Mouse (Mus musculus) heart, embryonic 12.5 days (tissue): ENCODE results near the gene Isl2. TPM values are rescaled to one million over a fixed set of nuclear protein-coding genes. Genes with fewer than 3 reads are reported as not detected.
A peak's percentile ranks its signal among the peaks of the same experiment; 100 is the strongest.

Experiments
- ATAC-seq: fragments of 200-750 bp; cut with Nextera tagmentation; 2 replicates; pipeline ENCODE4 v1.8.0; 2017; ENCODE audit warnings: moderate TSS enrichment, moderate library complexity; ENCODE audit not compliant: insufficient number of reproducible peaks, low FRiP score
- H3K27ac ChIP-seq: fragments of 300-500 bp; sonication (generic); 2 replicates; pipeline ENCODE4 v1.5.1; 2016; ENCODE audit warnings: mild to moderate bottlenecking, moderate library complexity; ENCODE audit not compliant: poor library complexity, severe bottlenecking
- H3K27me3 ChIP-seq: fragments of 300-500 bp; sonication (generic); replicated peaks from 2 replicates; pipeline ENCODE4 v1.6.1; 2016; ENCODE audit warnings: mild to moderate bottlenecking, moderate library complexity
- H3K36me3 ChIP-seq: fragments of 300-500 bp; sonication (generic); 2 replicates; pipeline ENCODE4 v1.6.1; 2016; ENCODE audit warnings: mild to moderate bottlenecking, moderate library complexity
- H3K4me1 ChIP-seq: fragments of 300-500 bp; sonication (generic); replicated peaks from 2 replicates; pipeline ENCODE4 v1.6.1; 2016; ENCODE audit warnings: mild to moderate bottlenecking
- H3K4me2 ChIP-seq: fragments of 300-500 bp; sonication (generic); 2 replicates; pipeline ENCODE4 v1.6.1; 2016; ENCODE audit warnings: mild to moderate bottlenecking, moderate library complexity
- H3K4me3 ChIP-seq: fragments of 300-500 bp; sonication (generic); 2 replicates; pipeline ENCODE4 v1.5.1; 2016; ENCODE audit warnings: mild to moderate bottlenecking
- H3K9ac ChIP-seq: fragments of 300-500 bp; sonication (generic); 2 replicates; pipeline ENCODE4 v1.6.1; 2016; ENCODE audit warnings: mild to moderate bottlenecking, moderate library complexity
- H3K9me3 ChIP-seq: fragments of 300-500 bp; sonication (generic); replicated peaks from 2 replicates; pipeline ENCODE4 v1.6.1; 2016; ENCODE audit warnings: mild to moderate bottlenecking, moderate library complexity
- WGBS: fragments of 180-500 bp; shearing (Covaris S2); methylation state at CpG from one replicate; pipeline ENCODE4 v1.1.7; 2016; 5-methylcytosine and 5-hydroxymethylcytosine counted together
- polyA plus RNA-seq: library from polyadenylated mRNA; unstranded; fragments of >200 nt; fragmentation: Nextera tagmentation; extraction: Ambion mirVana; gene quantifications from 2 replicates; pipeline ENCODE4 v1.2.1, GENCODE M21; 2016

Gene Isl2
- polyA plus RNA-seq, 1 experiment from 2014 or later = 0.59 TPM

GRCm38 (mm10) chr9:55548871-55549270, 10.4 kb downstream of the Isl2 start:
- H3K4me3 ChIP-seq = no peak overlapping the region
- no peak overlapping the region for H3K27ac ChIP-seq
- H3K9ac ChIP-seq = no peak overlapping the region
- WGBS = 32% methylated on average over 3 of the region's 3 CpGs
- no peaks in the 10 kb centered on the region; the same call in 1 of the 2 replicates for H3K9me3 ChIP-seq
- H3K4me1 ChIP-seq = peaks cover 26% of the 10 kb centered on the region
- H3K4me2 ChIP-seq = no peak overlapping the region
- H3K27me3 ChIP-seq = peaks cover 57% of the 10 kb centered on the region
- H3K36me3 ChIP-seq = no peaks in the 10 kb centered on the region
- ATAC-seq = no peak

- Histone ChIP-seq H3K27me3 (peaks cover 51% of the 10 kb centered on the region), H3K4me3 (peak overlapping the region; percentile 17), H3K27ac (no peak overlapping the region), H3K9me3 (no peaks in the 10 kb centered on the region; the same call in 1 of the 2 replicates), H3K36me3 (no peaks in the 10 kb centered on the region), H3K9ac (peak overlapping the region; percentile 24; the same call in 1 of the 2 replicates), H3K4me1 (peaks cover 21% of the 10 kb centered on the region), H3K4me2 (peak overlapping the region; percentile 59)
- ATAC-seq = no peak
- WGBS = 7% methylated on average over 16 of the region's 16 CpGs
Observed at GRCm38 (mm10) chr9:55549302-55549890, 10.9 kb downstream of the Isl2 start.

GRCm38 (mm10) chr9:55554986-55555385, 16.5 kb downstream of the Isl2 start:
- ATAC-seq = no peak
- WGBS = 8% methylated on average over 1 of the region's 1 CpGs
- Histone ChIP-seq H3K36me3 (no peaks in the 10 kb centered on the region), H3K27ac (no peak overlapping the region), H3K9ac (no peak overlapping the region), H3K9me3 (no peaks in the 10 kb centered on the region), H3K4me3 (no peak overlapping the region), H3K4me2 (no peak overlapping the region), H3K27me3 (0 out of 2 replicates have a peak, but pooled peaks cover 2% of the 10 kb centered on the region), H3K4me1 (peaks cover 5% of the 10 kb centered on the region)

GRCm38 (mm10) chr9:55560960-55561359, 22.5 kb downstream of the Isl2 start:
- Histone ChIP-seq H3K4me2 (no peak overlapping the region), H3K4me1 (peaks cover 8% of the 10 kb centered on the region), H3K9me3 (no peaks in the 10 kb centered on the region), H3K9ac (no peak overlapping the region), H3K27ac (no peak overlapping the region), H3K36me3 (no peaks in the 10 kb centered on the region), H3K4me3 (no peak overlapping the region), H3K27me3 (no peaks in the 10 kb centered on the region)
- 83% methylated on average over 1 of the region's 1 CpGs for WGBS
- ATAC-seq = no peak

- Histone ChIP-seq H3K9ac (no peak overlapping the region), H3K4me2 (no peak overlapping the region), H3K4me3 (no peak overlapping the region), H3K36me3 (no peaks in the 10 kb centered on the region), H3K27ac (no peak overlapping the region), H3K9me3 (no peaks in the 10 kb centered on the region), H3K27me3 (no peaks in the 10 kb centered on the region), H3K4me1 (no peaks in the 10 kb centered on the region)
- WGBS = 59% methylated on average over 5 of the region's 5 CpGs
- ATAC-seq = no peak
Observed at GRCm38 (mm10) chr9:55568466-55569159, 30.1 kb downstream of the Isl2 start.

- H3K27me3 ChIP-seq = no peaks in the 10 kb centered on the region
- no peak overlapping the region for H3K4me2 ChIP-seq
- WGBS = 79% methylated on average over 1 of the region's 1 CpGs
- H3K9me3 ChIP-seq = no peaks in the 10 kb centered on the region
- no peak overlapping the region for H3K9ac ChIP-seq
- no peak for ATAC-seq
- no peak overlapping the region for H3K4me3 ChIP-seq
- H3K36me3 ChIP-seq = no peaks in the 10 kb centered on the region
- no peaks in the 10 kb centered on the region for H3K4me1 ChIP-seq
- no peak overlapping the region for H3K27ac ChIP-seq
Observed at GRCm38 (mm10) chr9:55571071-55571470, 32.6 kb downstream of the Isl2 start.

- Histone ChIP-seq H3K27me3 (no peaks in the 10 kb centered on the region), H3K9ac (no peak overlapping the region), H3K36me3 (no peaks in the 10 kb centered on the region), H3K27ac (no peak overlapping the region), H3K4me3 (no peak overlapping the region), H3K4me2 (no peak overlapping the region), H3K4me1 (peaks cover 3% of the 10 kb centered on the region; the same call in 1 of the 2 replicates), H3K9me3 (no peaks in the 10 kb centered on the region)
- no peak for ATAC-seq
- 93% methylated on average over 1 of the region's 1 CpGs for WGBS
Observed at GRCm38 (mm10) chr9:55576571-55576970, 38.1 kb downstream of the Isl2 start.

- H3K27me3 ChIP-seq = no peaks in the 10 kb centered on the region
- H3K36me3 ChIP-seq = no peaks in the 10 kb centered on the region
- no peak overlapping the region for H3K4me2 ChIP-seq
- no peaks in the 10 kb centered on the region for H3K9me3 ChIP-seq
- 49% methylated on average over 3 of the region's 3 CpGs for WGBS
- H3K4me3 ChIP-seq = no peak overlapping the region
- no peak for ATAC-seq
- peaks cover 3% of the 10 kb centered on the region; the same call in 1 of the 2 replicates for H3K4me1 ChIP-seq
- H3K27ac ChIP-seq = no peak overlapping the region
- H3K9ac ChIP-seq = no peak overlapping the region
Observed at GRCm38 (mm10) chr9:55581414-55581813, 42.9 kb downstream of the Isl2 start.

- H3K27me3 ChIP-seq = no peaks in the 10 kb centered on the region
- H3K4me1 ChIP-seq = peaks cover 9% of the 10 kb centered on the region
- no peaks in the 10 kb centered on the region for H3K9me3 ChIP-seq
- H3K4me2 ChIP-seq = no peak overlapping the region
- no peak overlapping the region for H3K27ac ChIP-seq
- no peaks in the 10 kb centered on the region for H3K36me3 ChIP-seq
- H3K9ac ChIP-seq = no peak overlapping the region
- no peak for ATAC-seq
- H3K4me3 ChIP-seq = no peak overlapping the region
- WGBS = 95% methylated on average over 6 of the region's 6 CpGs
Observed at GRCm38 (mm10) chr9:55586141-55586540, 47.7 kb downstream of the Isl2 start.
